Mouse (Mus musculus) intestine, postnatal 0 days (tissue): ENCODE data around the gene Pld2. TPM values are rescaled to one million over a fixed set of nuclear protein-coding genes. Genes with fewer than 3 reads are reported as not detected.

Experiments
- ATAC-seq: fragments of 200-750 bp; cut with Nextera tagmentation; 2 replicates; pipeline ENCODE4 v1.8.0; 2017; ENCODE audit warnings: mild to moderate bottlenecking, moderate TSS enrichment, moderate library complexity
- H3K27ac ChIP-seq: fragments of 300-500 bp; sonication (generic); 2 replicates; pipeline ENCODE4 v1.5.1; 2014; ENCODE audit warnings: mild to moderate bottlenecking, low read depth, low read length, moderate library complexity
- H3K27me3 ChIP-seq: fragments of 300-500 bp; sonication (generic); replicated peaks from 2 replicates; pipeline ENCODE4 v1.6.1; 2014; ENCODE audit warnings: low read length, mixed read lengths; ENCODE audit not compliant: control insufficient read depth, insufficient read depth
- H3K36me3 ChIP-seq: fragments of 300-500 bp; sonication (generic); 2 replicates; pipeline ENCODE4 v1.6.1; 2014; ENCODE audit warnings: mild to moderate bottlenecking, moderate library complexity; ENCODE audit not compliant: control insufficient read depth, insufficient read depth
- H3K4me1 ChIP-seq: fragments of 300-500 bp; sonication (generic); replicated peaks from 2 replicates; pipeline ENCODE4 v1.6.1; 2014; ENCODE audit warnings: antibody characterized with exemption, low read length, mixed read lengths; ENCODE audit not compliant: control insufficient read depth, insufficient read depth
- H3K4me2 ChIP-seq: fragments of 300-500 bp; sonication (generic); replicated peaks from 2 replicates; pipeline ENCODE4 v1.6.1; 2014; ENCODE audit warnings: low read depth, mild to moderate bottlenecking, moderate library complexity
- H3K4me3 ChIP-seq: fragments of 300-500 bp; sonication (generic); 2 replicates; pipeline ENCODE4 v1.5.1; 2014; ENCODE audit warnings: low read depth, low read length
- H3K9ac ChIP-seq: fragments of 300-500 bp; sonication (generic); 2 replicates; pipeline ENCODE4 v1.6.1; 2014; ENCODE audit warnings: mild to moderate bottlenecking, low read depth, low read length
- H3K9me3 ChIP-seq: fragments of 300-500 bp; sonication (generic); 2 replicates; pipeline ENCODE4 v1.6.1; 2016; ENCODE audit warnings: mixed run types; ENCODE audit not compliant: control insufficient read depth
- CTCF ChIP-seq: sonication (generic); IDR thresholded peaks from 2 replicates; pipeline ENCODE4 v1.5.1; 2016; ENCODE audit warnings: low read depth, mild to moderate bottlenecking, control low read depth, antibody characterized with exemption, moderate library complexity
- WGBS: fragments of 180-500 bp; shearing (Covaris S2); extraction: QIAGEN DNeasy Blood & Tissue Kit; methylation state at CpG from one replicate; pipeline ENCODE4 v1.1.7; 2014; 5-methylcytosine and 5-hydroxymethylcytosine counted together
- polyA plus RNA-seq: library from polyadenylated mRNA; unstranded; fragments of >200 nt; fragmentation: Nextera tagmentation; extraction: Ambion mirVana; gene quantifications from 2 replicates; pipeline ENCODE4 v1.2.1, GENCODE M21; 2015

Gene Pld2
- polyA plus RNA-seq, 1 experiment from 2014 or later: 5.9 TPM

DNA sequence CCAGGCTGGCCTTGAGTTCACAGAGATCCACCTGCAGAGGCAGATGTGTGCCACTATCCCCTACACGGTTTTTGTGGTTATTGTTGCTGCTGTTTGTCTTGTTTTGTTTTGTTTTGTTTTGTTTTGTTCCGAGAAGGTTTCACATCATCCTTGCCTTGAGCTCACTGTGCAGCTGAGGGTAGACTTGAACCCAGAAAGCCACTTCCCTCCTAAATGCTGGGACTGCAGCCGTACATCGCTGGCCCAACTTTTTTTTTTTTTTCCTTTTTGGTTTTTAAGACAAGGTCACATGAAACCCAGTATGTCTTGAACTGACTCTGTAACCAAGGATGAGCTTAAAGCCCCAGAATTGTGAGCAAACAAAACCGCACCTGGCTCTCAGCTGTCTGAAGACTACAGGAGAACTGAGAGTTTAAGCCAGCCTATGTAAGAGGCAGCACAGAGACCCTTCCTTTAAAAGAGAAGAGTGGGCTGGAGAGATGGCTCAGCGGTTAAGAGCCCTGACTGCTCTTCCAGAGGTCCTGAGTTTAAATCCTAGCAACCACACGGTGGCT is 32.8 kb upstream of the Pld2 start:
- 66% methylated on average over 7 of the region's 7 CpGs for WGBS
- no peak overlapping the region for H3K4me3 ChIP-seq
- no peak overlapping the region for H3K27ac ChIP-seq
- TF ChIP-seq CTCF: no peak
- H3K9ac ChIP-seq: no peak overlapping the region
- 0 out of 2 replicates have a peak, but pooled peaks cover 2% of the 10 kb centered on the region for H3K4me1 ChIP-seq
- H3K9me3 ChIP-seq: no peaks in the 10 kb centered on the region
- H3K36me3 ChIP-seq: peaks cover 3% of the 10 kb centered on the region; the same call in 1 of the 2 replicates
- H3K4me2 ChIP-seq: no peak overlapping the region
- no peak for ATAC-seq
- H3K27me3 ChIP-seq: no peaks in the 10 kb centered on the region

- no peak overlapping the region for H3K27ac ChIP-seq
Observed at GRCm38 (mm10) chr11:70509753-70510564, 29.9 kb upstream of the Pld2 start.

GRCm38 (mm10) chr11:70511242-70511641 is 28.6 kb upstream of the Pld2 start:
- TF ChIP-seq CTCF: no peak
- H3K4me1 ChIP-seq: 0 out of 2 replicates have a peak, but pooled peaks cover 2% of the 10 kb centered on the region
- no peaks in the 10 kb centered on the region for H3K27me3 ChIP-seq
- 68% methylated on average over 2 of the region's 2 CpGs for WGBS
- ATAC-seq: no peak
- no peak overlapping the region for H3K27ac ChIP-seq
- no peaks in the 10 kb centered on the region for H3K9me3 ChIP-seq
- peaks cover 3% of the 10 kb centered on the region; the same call in 1 of the 2 replicates for H3K36me3 ChIP-seq
- H3K4me2 ChIP-seq: no peak overlapping the region
- H3K9ac ChIP-seq: no peak overlapping the region
- H3K4me3 ChIP-seq: no peak overlapping the region

More at GRCm38 (mm10) chr11:70509753-70510564, 29.9 kb upstream of the Pld2 start:
- TF ChIP-seq CTCF: peak; percentile 81
- H3K9ac ChIP-seq: no peak overlapping the region
- H3K4me2 ChIP-seq: peak overlapping the region; percentile 31
- H3K4me3 ChIP-seq: no peak overlapping the region
- ATAC-seq: no peak
- no peaks in the 10 kb centered on the region for H3K27me3 ChIP-seq
- no peaks in the 10 kb centered on the region for H3K9me3 ChIP-seq
- 0 out of 2 replicates have a peak, but pooled peaks cover 2% of the 10 kb centered on the region for H3K4me1 ChIP-seq
- 14% methylated on average over 19 of the region's 19 CpGs for WGBS
- H3K36me3 ChIP-seq: peaks cover 3% of the 10 kb centered on the region; the same call in 1 of the 2 replicates

DNA sequence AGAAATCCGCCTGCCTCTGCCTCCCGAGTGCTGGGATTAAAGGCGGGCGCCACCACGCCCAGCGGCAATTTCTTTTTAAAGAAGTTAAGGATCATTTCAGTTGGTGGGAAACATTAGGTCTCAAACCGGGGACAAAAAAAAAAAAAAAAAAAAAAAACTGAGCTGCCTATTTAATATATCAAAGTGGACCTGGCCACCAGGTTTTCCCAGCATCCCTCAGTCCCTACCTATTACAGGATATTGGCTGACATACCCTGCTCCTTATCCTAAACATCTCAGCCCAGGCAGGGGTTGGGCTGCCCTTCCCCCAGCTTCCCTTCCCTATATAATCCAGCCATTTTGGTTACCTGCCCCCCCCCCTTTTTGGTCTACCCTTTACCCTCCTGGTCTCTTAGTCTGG is 28.0 kb upstream of the Pld2 start:
- H3K36me3 ChIP-seq: peaks cover 3% of the 10 kb centered on the region; the same call in 1 of the 2 replicates
- H3K4me2 ChIP-seq: no peak overlapping the region
- 90% methylated on average over 7 of the region's 7 CpGs for WGBS
- no peaks in the 10 kb centered on the region for H3K9me3 ChIP-seq
- no peaks in the 10 kb centered on the region for H3K27me3 ChIP-seq
- H3K27ac ChIP-seq: no peak overlapping the region
- TF ChIP-seq CTCF: no peak
- 0 out of 2 replicates have a peak, but pooled peaks cover 2% of the 10 kb centered on the region for H3K4me1 ChIP-seq
- ATAC-seq: no peak
- no peak overlapping the region for H3K9ac ChIP-seq
- no peak overlapping the region for H3K4me3 ChIP-seq

DNA sequence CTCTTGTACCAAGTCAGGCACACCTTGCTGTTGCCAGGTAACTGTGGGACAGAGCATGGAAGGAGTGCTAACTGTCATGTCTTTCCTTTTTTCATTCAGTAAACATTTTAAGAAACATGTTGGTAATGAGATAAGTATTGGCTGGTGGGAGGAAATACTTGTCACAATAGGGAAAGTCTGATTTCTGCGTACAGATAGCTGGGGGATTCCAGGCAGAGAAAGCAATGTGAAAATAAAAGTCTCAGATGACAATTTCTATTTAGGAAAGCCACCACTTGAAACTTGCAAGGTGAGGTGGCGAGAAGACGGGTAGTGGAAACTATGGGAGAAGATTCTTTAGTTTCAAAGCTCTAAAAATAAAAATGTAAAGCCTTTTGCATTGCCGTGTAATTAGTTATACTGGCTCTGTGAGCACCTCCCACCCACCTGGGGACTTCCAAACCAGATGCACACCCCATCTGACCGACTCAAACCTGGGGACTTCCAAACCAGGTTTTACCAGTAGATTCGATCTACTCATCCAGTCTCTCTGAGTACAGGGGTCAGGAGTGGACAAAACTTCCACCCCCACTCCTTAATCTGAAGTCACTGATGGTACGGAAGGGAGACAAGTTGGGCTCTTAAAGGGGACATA is 27.0 kb upstream of the Pld2 start:
- H3K4me3 ChIP-seq: no peak overlapping the region
- H3K27me3 ChIP-seq: no peaks in the 10 kb centered on the region
- 84% methylated on average over 7 of the region's 7 CpGs for WGBS
- H3K9me3 ChIP-seq: no peaks in the 10 kb centered on the region
- no peak overlapping the region for H3K9ac ChIP-seq
- no peaks in the 10 kb centered on the region for H3K4me1 ChIP-seq
- no peak overlapping the region for H3K4me2 ChIP-seq
- no peak for TF ChIP-seq CTCF
- no peak for ATAC-seq
- peaks cover 3% of the 10 kb centered on the region; the same call in 1 of the 2 replicates for H3K36me3 ChIP-seq
- H3K27ac ChIP-seq: no peak overlapping the region

- no peaks in the 10 kb centered on the region for H3K9me3 ChIP-seq
- no peak overlapping the region for H3K4me2 ChIP-seq
- no peaks in the 10 kb centered on the region for H3K27me3 ChIP-seq
- 64% methylated on average over 11 of the region's 11 CpGs for WGBS
- no peak overlapping the region for H3K4me3 ChIP-seq
- ATAC-seq: no peak
- H3K27ac ChIP-seq: no peak overlapping the region
- peaks cover 3% of the 10 kb centered on the region; the same call in 1 of the 2 replicates for H3K36me3 ChIP-seq
- TF ChIP-seq CTCF: peak; percentile 51
- no peaks in the 10 kb centered on the region for H3K4me1 ChIP-seq
- H3K9ac ChIP-seq: no peak overlapping the region
Observed at GRCm38 (mm10) chr11:70513520-70513919, 26.3 kb upstream of the Pld2 start.
